In genomic region chr19:56342006-56342405, GRCm38 (mm10) we compare ENCODE assay signal across 10 mouse cellular contexts. TPM values are rescaled to one million over a fixed set of nuclear protein-coding genes. Genes with fewer than 3 reads are reported as not detected.
DNase-seq lines count a peak whose midpoint lies in the region; ATAC-seq and TF ChIP-seq lines count a peak whose summit lies in the region.
"Had no signal": no experiment of that assay in that cellular context is flagged by ENCODE, and none has a peak within 500 bp of the region (broad histone marks: within the 10 kb centered on the region; RNA-seq: fewer than 3 reads in every experiment).

No protein-coding gene starts in this region.

- WGBS in hindbrain, postnatal 0 days: 48% methylated on average over 8 of the region's 8 CpGs
- WGBS in hindbrain, embryonic 12.5 days: 95% methylated on average over 8 of the region's 8 CpGs
- 53% methylated on average over 8 of the region's 8 CpGs for WGBS in lung, embryonic 16.5 days

- no peak overlapping the region for H3K27ac ChIP-seq in hindbrain, postnatal 0 days
- no peak overlapping the region for H3K27ac ChIP-seq in hindbrain, embryonic 12.5 days
- peak overlapping the region; percentile 64 for H3K27ac ChIP-seq in gastrocnemius, adult 2 months
- no peak overlapping the region for H3K27ac ChIP-seq in lung, embryonic 16.5 days (ENCODE audit: low read length)

- intact Hi-C loops in gastrocnemius, adult 2 months (cut with DNase I): no loop called here

- H3K9ac ChIP-seq in hindbrain, postnatal 0 days (replicated peaks; ENCODE audit: low read length): no peak overlapping the region
- H3K9ac ChIP-seq in hindbrain, embryonic 12.5 days: no peak overlapping the region
- H3K9ac ChIP-seq in lung, embryonic 16.5 days (ENCODE audit: low read length): no peak overlapping the region

- no peaks in the 10 kb centered on the region for H3K27me3 ChIP-seq in hindbrain, postnatal 0 days (ENCODE audit: insufficient read depth, low read length)
- peaks cover 19% of the 10 kb centered on the region for H3K27me3 ChIP-seq in hindbrain, embryonic 12.5 days
- no peaks in the 10 kb centered on the region for H3K27me3 ChIP-seq in lung, embryonic 16.5 days (ENCODE audit: control insufficient read depth, insufficient read depth, low read depth, low read length)

- no peak overlapping the region for H3K4me2 ChIP-seq in hindbrain, postnatal 0 days (ENCODE audit: low read depth, low read length)
- H3K4me2 ChIP-seq in hindbrain, embryonic 12.5 days (replicated peaks): no peak overlapping the region
- no peak overlapping the region for H3K4me2 ChIP-seq in lung, embryonic 16.5 days (ENCODE audit: low read depth, low read length)

- DNase-seq in hindbrain, postnatal 0 days (ENCODE audit: low spot score): peak; percentile 88
- peak; percentile 85 for DNase-seq in adrenal gland, adult 8-10 months
- DNase-seq in gastrocnemius, adult 2 months: peak; percentile 91
- no peak for DNase-seq in embryo, embryonic 11 days
- DNase-seq in layer of hippocampus, adult 8-10 months (ENCODE audit: low spot score in 2 of 2): no peak

- H3K9me3 ChIP-seq in hindbrain, postnatal 0 days (ENCODE audit: low read length): no peaks in the 10 kb centered on the region
- no peaks in the 10 kb centered on the region for H3K9me3 ChIP-seq in hindbrain, embryonic 12.5 days (replicated peaks)
- no peaks in the 10 kb centered on the region for H3K9me3 ChIP-seq in lung, embryonic 16.5 days (ENCODE audit: control insufficient read depth, low read length)
- H3K9me3 ChIP-seq: G1E had no signal

- no peak overlapping the region for H3K4me3 ChIP-seq in hindbrain, postnatal 0 days (ENCODE audit: low read length)
- H3K4me3 ChIP-seq in hindbrain, embryonic 12.5 days: no peak overlapping the region
- H3K4me3 ChIP-seq in gastrocnemius, adult 2 months: no peak overlapping the region
- no peak overlapping the region for H3K4me3 ChIP-seq in lung, embryonic 16.5 days (ENCODE audit: low read length)

- no peaks in the 10 kb centered on the region for H3K36me3 ChIP-seq in hindbrain, postnatal 0 days (ENCODE audit: insufficient read depth, low read length)
- H3K36me3 ChIP-seq in hindbrain, embryonic 12.5 days: no peaks in the 10 kb centered on the region
- H3K36me3 ChIP-seq in lung, embryonic 16.5 days (ENCODE audit: control insufficient read depth, insufficient read depth, low read length): no peaks in the 10 kb centered on the region
- H3K36me3 ChIP-seq: G1E had no signal

- no peak for TF ChIP-seq CTCF in hindbrain, postnatal 0 days (IDR thresholded peaks at IDR 0.05; ENCODE audit: low read depth)
- no peak for TF ChIP-seq CTCF in gastrocnemius, adult 2 months (IDR thresholded peaks at IDR 0.05)

- ATAC-seq in hindbrain, postnatal 0 days: peak; percentile 72
- no peak for ATAC-seq in hindbrain, embryonic 12.5 days (ENCODE audit: low FRiP score)
- peak; percentile 47 for ATAC-seq in lung, embryonic 16.5 days (ENCODE audit: low read depth)
- ATAC-seq in inflammation-experienced regulatory T-cells, adult 6 months: no peak

- 0 out of 2 replicates have a peak, but pooled peaks cover 16% of the 10 kb centered on the region for H3K4me1 ChIP-seq in hindbrain, postnatal 0 days (ENCODE audit: insufficient read depth, low read length)
- peaks cover 10% of the 10 kb centered on the region for H3K4me1 ChIP-seq in hindbrain, embryonic 12.5 days
- peaks cover 5% of the 10 kb centered on the region; the same call in 1 of the 2 replicates for H3K4me1 ChIP-seq in lung, embryonic 16.5 days (replicated peaks; ENCODE audit: control insufficient read depth, insufficient read depth, low read length)

RNA-seq across cellular contexts. Expression of gene Nrap, which starts 47.8 kb away (rescaled TPM):
- 0.37 and 0.68 TPM in 2 replicates for total RNA-seq in hindbrain, postnatal 0 days (2014; rRNA removed)
- polyA plus RNA-seq in hindbrain, postnatal 0 days (2015; fragmentation: Nextera tagmentation; extraction: Ambion mirVana): 0.30 and 0.37 TPM in 2 replicates
- 0.21 and 0.28 TPM in 2 replicates for polyA plus RNA-seq in hindbrain, embryonic 12.5 days (2016; fragmentation: Nextera tagmentation; extraction: Ambion mirVana)
- total RNA-seq in adrenal gland, adult 8-10 months (2022): under 1 TPM in 2 of 4 experiments, not detected in 2; 0.12 to 0.16 TPM
- 100 to 1,000 TPM; 675 to 914 TPM for total RNA-seq in gastrocnemius, adult 2 months (2021)
- 1.1 TPM in 2 replicates for polyA plus RNA-seq in lung, embryonic 16.5 days (2015; fragmentation: Nextera tagmentation; extraction: Ambion mirVana)
- total RNA-seq in layer of hippocampus, adult 8-10 months (2022): under 1 TPM; 0.12 to 0.25 (median 0.23) TPM
- not detected for polyA plus RNA-seq in inflammation-experienced regulatory T-cells, adult 6 months (2017; shearing (Covaris generic))

RNA-seq across cellular contexts. Expression of gene Casp7, which starts 54.9 kb away (rescaled TPM):
- total RNA-seq in hindbrain, postnatal 0 days (2014; rRNA removed): 17.6 and 22.4 TPM in 2 replicates
- 28.1 and 28.5 TPM in 2 replicates for polyA plus RNA-seq in hindbrain, postnatal 0 days (2015; fragmentation: Nextera tagmentation; extraction: Ambion mirVana)
- 16.7 and 20.1 TPM in 2 replicates for polyA plus RNA-seq in hindbrain, embryonic 12.5 days (2016; fragmentation: Nextera tagmentation; extraction: Ambion mirVana)
- 10 to 100 TPM in 1 of 4 experiments, 1 to 10 TPM in 3; 5.3 to 12.2 (median 7.7) TPM for total RNA-seq in adrenal gland, adult 8-10 months (2022)
- total RNA-seq in gastrocnemius, adult 2 months (2021): 1 to 10 TPM; 2.4 to 4.9 TPM
- polyA plus RNA-seq in lung, embryonic 16.5 days (2015; fragmentation: Nextera tagmentation; extraction: Ambion mirVana): 34.3 and 35.0 TPM in 2 replicates
- 1 to 10 TPM; 2.0 to 5.0 (median 3.6) TPM for total RNA-seq in layer of hippocampus, adult 8-10 months (2022)
- 10 to 100 TPM; 29.6 to 38.3 (median 37.2) TPM for polyA plus RNA-seq in inflammation-experienced regulatory T-cells, adult 6 months (2017; shearing (Covaris generic))

RNA-seq across cellular contexts. Expression of gene Habp2, which starts 55.1 kb away (rescaled TPM):
- total RNA-seq in hindbrain, postnatal 0 days (2014; rRNA removed): not detected in 2 replicates
- not detected in 2 replicates for polyA plus RNA-seq in hindbrain, postnatal 0 days (2015; fragmentation: Nextera tagmentation; extraction: Ambion mirVana)
- polyA plus RNA-seq in hindbrain, embryonic 12.5 days (2016; fragmentation: Nextera tagmentation; extraction: Ambion mirVana): 0.08 TPM in 1 of 2 replicates, not detected in the other
- not detected for total RNA-seq in adrenal gland, adult 8-10 months (2022)
- total RNA-seq in gastrocnemius, adult 2 months (2021): not detected
- polyA plus RNA-seq in lung, embryonic 16.5 days (2015; fragmentation: Nextera tagmentation; extraction: Ambion mirVana): 2.6 and 4.1 TPM in 2 replicates
- total RNA-seq in layer of hippocampus, adult 8-10 months (2022): not detected
- under 1 TPM in 1 of 3 experiments, not detected in 2; 0.26 TPM for polyA plus RNA-seq in inflammation-experienced regulatory T-cells, adult 6 months (2017; shearing (Covaris generic))
- total RNA-seq: megakaryocyte-erythroid progenitor cell, adult 5-6 weeks had no signal
- polyA plus RNA-seq: G1E had no signal

Comparison
In these comparisons a context has a peak if more than half of its experiments do, and no peak if none do; other contexts are left out.
1. ATAC-seq: peak in hindbrain, postnatal 0 days (single experiment) and lung, embryonic 16.5 days (single experiment); none in hindbrain, embryonic 12.5 days (single experiment) and inflammation-experienced regulatory T-cells, adult 6 months (single experiment).
2. DNase-seq: peak in hindbrain, postnatal 0 days (single experiment), adrenal gland, adult 8-10 months (single experiment) and gastrocnemius, adult 2 months (single experiment); none in embryo, embryonic 11 days (single experiment) and layer of hippocampus, adult 8-10 months (0 of 2).
3. RNA of gene Nrap, which starts 47.8 kb away (total RNA-seq): 675 to 914 TPM in gastrocnemius, adult 2 months; 0.37 to 0.68 TPM in hindbrain, postnatal 0 days, 0.12 to 0.25 TPM in layer of hippocampus, adult 8-10 months and 0.12 to 0.16 TPM in adrenal gland, adult 8-10 months; every median in the first group is over 100 times any median in the second.